Mouse (Mus musculus) MEL (cell line): ENCODE measurements around the gene Gjd2. TPM values are rescaled to one million over a fixed set of nuclear protein-coding genes. Genes with fewer than 3 reads are reported as not detected.

Experiments
- DNase-seq: peaks from one replicate; pipeline ENCODE4 v3.0.0; 2011; ENCODE audit warnings: low read depth, low spot score
- H3K27ac ChIP-seq: 2 replicates; pipeline ENCODE4 v1.5.1; 2012; ENCODE audit warnings: low read depth, mild to moderate bottlenecking, control low read depth, low read length, moderate library complexity; ENCODE audit not compliant: control insufficient read depth
- H3K27me3 ChIP-seq, 2 experiments: fragments of 150-350 bp in 1 of 2; sonication (generic) in 1 of 2; 2 replicates each; pipeline ENCODE4 v1.6.1; 2012; ENCODE audit warnings: low read length in 2 of 2, mild to moderate bottlenecking in 2 of 2, improper control_type of control experiment in 1 of 2, moderate library complexity in 1 of 2; ENCODE audit not compliant: insufficient read depth in 2 of 2, control insufficient read depth in 1 of 2
- H3K36me3 ChIP-seq, 2 experiments: 2 replicates each; pipeline ENCODE4 v1.6.1; 2012 to 2014; ENCODE audit warnings: low read length in 2 of 2, improper control_type of control experiment in 1 of 2, inconsistent platforms in 1 of 2, mild to moderate bottlenecking in 1 of 2; ENCODE audit not compliant: insufficient read depth in 2 of 2, control insufficient read depth in 1 of 2
- H3K4me1 ChIP-seq, 2 experiments: fragments of 150-350 bp in 1 of 2; sonication (generic) in 1 of 2; 2 replicates each; pipeline ENCODE4 v1.6.1; 2012; ENCODE audit warnings: low read length in 2 of 2, improper control_type of control experiment in 1 of 2, mild to moderate bottlenecking in 1 of 2; ENCODE audit not compliant: insufficient read depth in 2 of 2, control insufficient read depth in 1 of 2
- H3K4me3 ChIP-seq, 2 experiments: fragments of 150-350 bp in 1 of 2; sonication (generic) in 1 of 2; 2 replicates each; pipeline ENCODE4 v1.5.1; 2012; ENCODE audit warnings: low read depth in 2 of 2, low read length in 2 of 2, mild to moderate bottlenecking in 2 of 2, moderate library complexity in 2 of 2, control low read depth in 1 of 2, improper control_type of control experiment in 1 of 2; ENCODE audit not compliant: control insufficient read depth in 1 of 2, insufficient read depth in 1 of 2
- H3K79me2 ChIP-seq: 2 replicates; pipeline ENCODE4 v1.6.1; 2012; ENCODE audit warnings: mild to moderate bottlenecking, low read length, moderate library complexity; ENCODE audit not compliant: control insufficient read depth, poor library complexity, insufficient read depth
- H3K9ac ChIP-seq: 2 replicates; pipeline ENCODE4 v1.6.1; 2012; ENCODE audit warnings: low read depth, mild to moderate bottlenecking, control low read depth, low read length, moderate library complexity; ENCODE audit not compliant: control insufficient read depth, poor library complexity, severe bottlenecking
- H3K9me3 ChIP-seq: fragments of 150-350 bp; sonication (generic); replicated peaks from 2 replicates; pipeline ENCODE4 v1.6.1; 2012; ENCODE audit warnings: mild to moderate bottlenecking, low read length, improper control_type of control experiment, moderate library complexity; ENCODE audit not compliant: insufficient read depth
- CHD1 ChIP-seq: IDR thresholded peaks from 2 replicates; pipeline ENCODE4 v1.6.1; 2012; ENCODE audit warnings: low read depth, mild to moderate bottlenecking, inconsistent platforms, low read length, improper control_type of control experiment
- CHD2 ChIP-seq: IDR thresholded peaks from 2 replicates; pipeline ENCODE4 v1.6.1; 2011; ENCODE audit warnings: low read length, improper control_type of control experiment
- ELF1 ChIP-seq: IDR thresholded peaks from 2 replicates; pipeline ENCODE4 v1.6.1; 2014; ENCODE audit warnings: low read depth, mild to moderate bottlenecking, inconsistent platforms, low read length, improper control_type of control experiment, moderate library complexity
- HCFC1 ChIP-seq: IDR thresholded peaks from 2 replicates; pipeline ENCODE4 v1.6.1; 2012; ENCODE audit warnings: low read depth, mild to moderate bottlenecking, inconsistent platforms, low read length, improper control_type of control experiment, moderate library complexity
- JUND ChIP-seq: IDR thresholded peaks from 2 replicates; pipeline ENCODE4 v1.6.1; 2011; ENCODE audit warnings: low read depth, mild to moderate bottlenecking, improper control_type of control experiment, low read length
- KAT2A ChIP-seq: conservative IDR thresholded peaks from 2 replicates; pipeline ENCODE4 v1.6.1; 2012; ENCODE audit warnings: low read depth, low read length, improper control_type of control experiment, inconsistent platforms
- MEF2A ChIP-seq: IDR thresholded peaks from 2 replicates; pipeline ENCODE4 v1.6.1; 2014; ENCODE audit warnings: low read depth, mild to moderate bottlenecking, inconsistent platforms, low read length, improper control_type of control experiment; ENCODE audit not compliant: poor library complexity, insufficient replicate concordance, severe bottlenecking; ENCODE audit errors: extremely low read depth
- MXI1 ChIP-seq: IDR thresholded peaks from 2 replicates; pipeline ENCODE4 v1.6.1; 2011; ENCODE audit warnings: mild to moderate bottlenecking, low read depth, low read length, improper control_type of control experiment
- NELFE ChIP-seq: IDR thresholded peaks from 2 replicates; pipeline ENCODE4 v1.6.1; 2011; ENCODE audit warnings: low read depth, low read length, improper control_type of control experiment
- TAL1 ChIP-seq: IDR thresholded peaks from 2 replicates; pipeline ENCODE4 v1.6.1; 2012; ENCODE audit warnings: mild to moderate bottlenecking, inconsistent platforms, low read length, moderate library complexity, mixed read lengths
- TBP ChIP-seq: IDR thresholded peaks from 2 replicates; pipeline ENCODE4 v1.8.0; 2011; ENCODE audit warnings: low read depth, low read length, improper control_type of control experiment
- TCF12 ChIP-seq: IDR thresholded peaks from 2 replicates; pipeline ENCODE4 v1.6.1; 2014; ENCODE audit warnings: low read depth, mild to moderate bottlenecking, inconsistent platforms, low read length, improper control_type of control experiment, moderate library complexity
- UBTF ChIP-seq: IDR thresholded peaks from 2 replicates; pipeline ENCODE4 v1.6.1; 2012; ENCODE audit warnings: low read depth, mild to moderate bottlenecking, inconsistent platforms, low read length, improper control_type of control experiment, moderate library complexity, borderline replicate concordance; ENCODE audit not compliant: insufficient read depth
- ZC3H11A ChIP-seq: IDR thresholded peaks from 2 replicates; pipeline ENCODE4 v1.6.1; 2012; ENCODE audit warnings: low read depth, mild to moderate bottlenecking, inconsistent platforms, low read length, improper control_type of control experiment
- ZNF384 ChIP-seq: IDR thresholded peaks from 2 replicates; pipeline ENCODE4 v1.6.1; 2012; ENCODE audit warnings: low read depth, mild to moderate bottlenecking, inconsistent platforms, low read length, improper control_type of control experiment
- polyA plus RNA-seq, 2 experiments: library from polyadenylated mRNA; stranded (reverse) in 1 of 2; unstranded in 1 of 2; fragments of >175 nt in 1 of 2; fragments of >200 nt in 1 of 2; gene quantifications; 2 replicates each; pipeline versions ENCODE4 v1.2.1 to v1.2.4; 2012; ENCODE audit warnings: low replicate concordance in 2 of 2, low read depth in 1 of 2; ENCODE audit not compliant: insufficient read length in 2 of 2, insufficient read depth in 1 of 2, missing spikeins in 1 of 2
- total RNA-seq: library from RNA; depleted of rRNA; stranded (reverse); fragments of 300-350 nt; gene quantifications from 2 replicates; pipeline ENCODE4 v1.2.3, GENCODE M21; 2012

Gjd2 gene
- total and polyA plus RNA-seq, 3 experiments = not detected

DNA sequence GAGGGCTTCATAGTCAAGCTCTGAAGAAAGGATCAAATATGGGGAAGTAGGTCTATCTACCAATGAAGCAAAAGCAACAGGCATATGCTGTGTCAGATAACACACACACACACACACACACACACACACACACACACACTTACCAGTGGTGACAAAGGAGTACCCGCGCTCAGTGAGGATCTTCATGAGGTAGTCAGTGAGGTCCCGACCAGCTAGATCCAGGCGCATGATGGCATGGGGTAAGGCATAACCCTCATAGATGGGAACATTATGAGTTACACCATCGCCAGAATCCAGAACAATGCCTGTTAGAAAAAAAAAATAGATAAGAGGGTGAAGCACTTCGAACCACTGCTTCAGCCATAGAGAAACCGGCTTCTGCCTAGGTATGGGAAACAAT lies 36.0 kb upstream of the Gjd2 start:
- H3K27ac ChIP-seq = no peak overlapping the region
- TF ChIP-seq TBP = no peak
- TF ChIP-seq ZNF384 = no peak
- TF ChIP-seq HCFC1 = no peak
- TF ChIP-seq JUND = no peak
- no peak for TF ChIP-seq UBTF
- TF ChIP-seq CHD1 = no peak
- no peak for TF ChIP-seq KAT2A
- TF ChIP-seq ZC3H11A = no peak
- no peak for TF ChIP-seq MEF2A
- no peak for TF ChIP-seq CHD2
- TF ChIP-seq TCF12 = no peak
- TF ChIP-seq TAL1 = no peak
- no peak for TF ChIP-seq MXI1
- no peak for TF ChIP-seq ELF1
- TF ChIP-seq, all 39 proteins: peak for 0
- H3K9me3 ChIP-seq = no peaks in the 10 kb centered on the region
- H3K27me3 ChIP-seq = no peaks in the 10 kb centered on the region
- no peak overlapping the region for H3K9ac ChIP-seq
- no peak for DNase-seq
- no peak overlapping the region for H3K4me3 ChIP-seq
- no peaks in the 10 kb centered on the region for H3K79me2 ChIP-seq
- H3K4me1 ChIP-seq = no peaks in the 10 kb centered on the region
- no peaks in the 10 kb centered on the region for H3K36me3 ChIP-seq

DNA sequence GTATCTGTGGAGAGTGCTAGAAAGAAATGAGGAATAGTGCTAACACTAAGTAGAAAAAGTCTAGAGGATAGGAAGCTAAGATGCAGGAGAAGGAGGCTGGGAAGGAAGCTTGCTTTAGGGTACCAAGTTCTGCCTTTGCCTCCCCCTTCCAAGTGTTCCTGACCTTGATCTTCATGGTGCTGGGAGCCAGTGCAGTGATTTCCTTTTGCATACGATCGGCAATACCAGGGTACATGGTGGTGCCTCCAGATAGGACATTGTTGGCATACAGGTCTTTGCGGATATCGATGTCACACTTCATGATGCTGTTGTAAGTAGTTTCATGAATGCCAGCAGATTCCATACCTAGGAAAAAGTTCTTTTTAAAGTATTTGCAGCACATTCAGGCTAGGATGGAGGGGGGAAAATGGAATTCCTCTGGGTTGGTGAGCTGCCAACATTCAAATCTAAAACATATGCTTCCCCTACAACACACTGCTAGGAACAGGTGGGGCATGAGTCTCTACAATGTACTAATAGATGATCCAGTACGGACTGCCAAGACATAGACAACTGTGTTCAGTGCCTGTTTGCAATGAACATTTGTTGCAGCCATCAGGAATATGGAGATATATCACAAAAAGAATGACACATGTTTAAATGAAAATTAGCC lies 34.7 kb upstream of the Gjd2 start:
- Histone ChIP-seq H3K4me3 (no peak overlapping the region), H3K27ac (no peak overlapping the region), H3K9me3 (no peaks in the 10 kb centered on the region), H3K27me3 (no peaks in the 10 kb centered on the region), H3K36me3 (no peaks in the 10 kb centered on the region), H3K4me1 (no peaks in the 10 kb centered on the region), H3K9ac (no peak overlapping the region), H3K79me2 (no peaks in the 10 kb centered on the region)
- no peak for DNase-seq
- TF ChIP-seq MXI1 (no peak), KAT2A (no peak), NELFE (no peak), TBP (no peak)
